Mouse (Mus musculus) spleen, adult 2 months (tissue): ENCODE results near the gene Ryr3. TPM values are rescaled to one million over a fixed set of nuclear protein-coding genes. Genes with fewer than 3 reads are reported as not detected.

Experiments
- DNase-seq, 2 experiments: peaks; one replicate each; pipeline versions ENCODE4 v3.0.0 to v3.0.0-alpha.2; 2012 to 2021; ENCODE audit warnings: low spot score in 2 of 2, low read depth in 1 of 2
- H3K27ac ChIP-seq: fragments of 200-500 bp; 2 replicates; pipeline ENCODE4 v1.5.1; 2012; ENCODE audit warnings: low read length, inconsistent platforms; ENCODE audit not compliant: insufficient read depth
- H3K27me3 ChIP-seq: fragments of 200-500 bp; 2 replicates; pipeline ENCODE4 v1.6.1; 2012; ENCODE audit warnings: mild to moderate bottlenecking, moderate library complexity, low read length, inconsistent platforms; ENCODE audit not compliant: control insufficient read depth, insufficient read depth
- H3K36me3 ChIP-seq: fragments of 200-500 bp; 2 replicates; pipeline ENCODE4 v1.6.1; 2012; ENCODE audit warnings: mild to moderate bottlenecking, low read length, inconsistent platforms; ENCODE audit not compliant: control insufficient read depth, insufficient read depth
- H3K4me1 ChIP-seq: fragments of 200-500 bp; 2 replicates; pipeline ENCODE4 v1.6.1; 2011; ENCODE audit warnings: inconsistent platforms; ENCODE audit not compliant: control insufficient read depth, insufficient read depth, insufficient read length
- H3K4me3 ChIP-seq: fragments of 200-500 bp; 2 replicates; pipeline ENCODE4 v1.5.1; 2011; ENCODE audit warnings: mild to moderate bottlenecking, inconsistent platforms; ENCODE audit not compliant: insufficient read depth, insufficient read length; ENCODE audit errors: extremely low read depth
- CTCF ChIP-seq: fragments of 200-500 bp; IDR thresholded peaks from 2 replicates; pipeline ENCODE4 v1.5.1; 2011; ENCODE audit warnings: mild to moderate bottlenecking, inconsistent platforms; ENCODE audit not compliant: insufficient read depth, insufficient read length, insufficient replicate concordance; ENCODE audit errors: extremely low read depth
- POLR2A ChIP-seq: fragments of 200-500 bp; IDR thresholded peaks from 2 replicates; pipeline ENCODE4 v1.6.1; 2011; ENCODE audit warnings: low read depth, low read length, inconsistent platforms
- WGBS: fragments of 180-500 bp; shearing (Covaris S2); methylation state at CpG from one replicate; pipeline ENCODE4 v1.1.7; 2018; 5-methylcytosine and 5-hydroxymethylcytosine counted together
- polyA plus RNA-seq: library from polyadenylated mRNA; depleted of rRNA; stranded (reverse); fragments of >200 nt; gene quantifications from 2 replicates; pipeline ENCODE4 v1.2.3, GENCODE M21; 2012

Gene Ryr3
- polyA plus RNA-seq, 1 experiment: 1.1 TPM

DNA sequence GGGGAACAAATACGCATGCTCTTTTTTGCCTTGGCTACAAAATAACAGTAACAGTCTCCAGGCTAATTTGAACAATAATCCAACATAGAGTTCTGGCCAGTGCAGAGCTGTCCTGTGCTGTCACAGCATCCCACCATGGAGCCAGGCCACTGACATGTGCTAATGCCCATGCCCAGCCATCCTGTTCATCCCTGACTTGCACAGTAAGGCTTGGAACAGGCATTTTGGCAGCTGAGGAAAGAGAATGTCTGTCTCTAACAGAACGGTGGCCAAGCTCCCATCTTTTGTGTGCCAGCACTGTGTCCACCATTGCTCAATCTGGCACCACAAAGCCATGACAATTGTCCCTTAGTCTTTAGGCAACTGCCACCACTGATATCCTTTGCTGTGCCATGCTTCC is 200.7 kb downstream of the Ryr3 start:
- WGBS: 86% methylated on average over 2 of the region's 2 CpGs
- no peak for DNase-seq
- Histone ChIP-seq H3K27me3 (no peaks in the 10 kb centered on the region), H3K36me3 (no peaks in the 10 kb centered on the region), H3K4me1 (no peaks in the 10 kb centered on the region), H3K4me3 (no peak overlapping the region), H3K27ac (no peak overlapping the region)
- TF ChIP-seq POLR2A: no peak
- no peak for TF ChIP-seq CTCF

DNA sequence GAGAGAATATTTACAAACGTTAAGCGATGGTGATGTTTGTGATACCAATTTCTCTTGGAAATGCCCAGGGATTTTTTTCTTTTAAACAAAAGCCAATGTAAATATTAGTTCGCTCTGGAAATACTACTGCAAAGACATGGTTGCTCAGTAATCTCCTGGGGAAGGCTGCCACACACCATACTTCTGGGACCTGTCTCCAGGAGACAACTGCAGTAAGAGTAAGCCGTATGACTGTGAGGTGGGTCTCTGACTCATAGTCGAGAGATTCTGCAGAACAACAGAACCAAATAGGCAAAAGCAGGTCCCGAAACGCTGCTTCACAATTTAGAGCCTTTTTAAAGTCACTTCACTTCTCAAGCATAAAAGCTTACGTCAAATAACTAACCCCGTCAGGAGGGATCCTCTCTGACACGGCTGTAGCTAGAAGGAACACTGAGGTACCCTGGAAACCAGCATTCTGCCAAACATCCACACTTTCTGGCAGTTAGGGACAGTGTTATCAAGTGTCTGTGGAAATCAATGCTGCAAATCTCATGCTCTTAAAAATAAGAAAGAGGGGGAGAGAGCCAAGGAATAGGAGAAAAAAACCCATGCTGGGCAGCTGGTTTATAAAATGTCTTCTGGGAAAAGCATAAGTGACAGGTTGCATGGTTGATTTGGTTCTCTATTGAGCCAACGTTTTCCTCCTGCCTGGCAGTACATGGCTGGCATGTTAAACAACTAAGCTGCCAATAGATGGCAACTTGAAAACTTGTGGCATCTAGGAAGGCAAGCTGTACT is 207.7 kb downstream of the Ryr3 start:
- no peaks in the 10 kb centered on the region for H3K27me3 ChIP-seq
- WGBS: 79% methylated on average over 11 of the region's 11 CpGs

GRCm38 (mm10) chr2:112998498-112998897 is 218.4 kb downstream of the Ryr3 start:
- WGBS: 86% methylated on average over 3 of the region's 3 CpGs
- Histone ChIP-seq H3K4me1 (no peaks in the 10 kb centered on the region), H3K27ac (no peak overlapping the region), H3K4me3 (no peak overlapping the region), H3K27me3 (no peaks in the 10 kb centered on the region), H3K36me3 (no peaks in the 10 kb centered on the region)
- DNase-seq: no peak
- TF ChIP-seq POLR2A (no peak), CTCF (no peak)

More for the DNA sequence above, 207.7 kb downstream of the Ryr3 start:
- Histone ChIP-seq H3K4me3 (no peak overlapping the region), H3K36me3 (no peaks in the 10 kb centered on the region), H3K4me1 (no peaks in the 10 kb centered on the region), H3K27ac (no peak overlapping the region)
- no peak for TF ChIP-seq CTCF
- TF ChIP-seq POLR2A: no peak
- no peak for DNase-seq

- H3K4me1 ChIP-seq: no peaks in the 10 kb centered on the region
- H3K27ac ChIP-seq: no peak overlapping the region
- no peak for DNase-seq
- H3K4me3 ChIP-seq: no peak overlapping the region
- WGBS: 74% methylated on average over 1 of the region's 1 CpGs
- TF ChIP-seq CTCF (no peak), POLR2A (no peak)
- no peaks in the 10 kb centered on the region for H3K27me3 ChIP-seq
- no peaks in the 10 kb centered on the region for H3K36me3 ChIP-seq
Measured at GRCm38 (mm10) chr2:112982908-112983510, 233.9 kb downstream of the Ryr3 start.

DNA sequence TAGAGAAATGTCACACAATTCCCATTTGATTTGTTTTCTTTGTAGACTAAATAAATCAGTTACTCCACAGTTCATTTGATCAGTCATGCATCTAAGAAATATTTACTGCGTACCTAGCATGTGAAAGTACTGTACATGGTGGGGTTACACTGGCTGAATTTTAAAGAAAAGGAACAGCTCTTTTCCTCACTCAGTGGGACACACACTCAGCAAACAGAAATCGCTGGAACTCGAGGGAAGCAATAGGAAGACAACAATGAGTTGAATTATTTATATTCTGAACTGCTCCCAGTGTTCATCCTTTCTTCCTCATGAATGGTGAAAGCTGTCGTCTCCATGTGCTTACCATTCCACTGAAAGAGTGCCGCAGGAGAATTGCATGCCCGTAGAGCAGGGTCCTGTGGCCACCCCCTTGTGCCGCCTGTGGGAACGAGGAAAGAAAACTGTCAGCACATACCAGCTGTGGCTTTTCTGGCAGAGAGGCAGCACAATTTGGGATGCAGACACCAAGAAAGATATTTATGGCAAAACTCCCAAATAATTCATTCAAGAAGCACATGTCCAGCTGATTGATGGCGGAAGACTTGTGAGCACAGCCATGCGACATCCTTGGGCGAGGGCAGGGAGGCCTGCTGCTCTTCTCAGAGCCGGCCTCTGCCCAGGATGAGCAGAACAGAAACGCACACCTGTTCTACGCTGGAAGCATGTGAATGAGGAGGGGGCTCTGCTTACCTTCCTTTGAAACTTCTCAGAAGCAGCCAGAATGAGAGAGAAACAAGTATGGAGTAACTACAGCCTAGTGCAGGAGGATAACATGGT is 249.9 kb downstream of the Ryr3 start:
- WGBS: 82% methylated on average over 14 of the region's 14 CpGs
- no peaks in the 10 kb centered on the region for H3K4me1 ChIP-seq
- no peak overlapping the region for H3K4me3 ChIP-seq
- H3K27ac ChIP-seq: no peak overlapping the region
- TF ChIP-seq POLR2A (no peak), CTCF (no peak)
- no peaks in the 10 kb centered on the region for H3K27me3 ChIP-seq
- no peak for DNase-seq
- no peaks in the 10 kb centered on the region for H3K36me3 ChIP-seq

GRCm38 (mm10) chr2:112948931-112949330 is 268.0 kb downstream of the Ryr3 start:
- Histone ChIP-seq H3K4me1 (no peaks in the 10 kb centered on the region), H3K27ac (no peak overlapping the region), H3K36me3 (no peaks in the 10 kb centered on the region), H3K4me3 (no peak overlapping the region), H3K27me3 (no peaks in the 10 kb centered on the region)
- no peak for DNase-seq
- 77% methylated on average over 1 of the region's 1 CpGs for WGBS
- TF ChIP-seq POLR2A (no peak), CTCF (no peak)
